Mouse (Mus musculus) heart, adult 18-20 months (tissue): Measurements from ENCODE around the gene Gm47791. TPM values are rescaled to one million over a fixed set of nuclear protein-coding genes. Genes with fewer than 3 reads are reported as not detected.

Experiments
- DNase-seq, 2 experiments: peaks; one replicate each; pipeline ENCODE4 v3.0.0; 2021 to 2022; ENCODE audit warnings: mixed read lengths in 1 of 2
- total RNA-seq, 2 experiments: library from RNA; stranded (reverse); gene quantifications; 2 replicates each; pipeline ENCODE4 v1.2.3; 2021

The Gm47791 gene
- total RNA-seq, 2 experiments from 2014 or later: not detected

DNA sequence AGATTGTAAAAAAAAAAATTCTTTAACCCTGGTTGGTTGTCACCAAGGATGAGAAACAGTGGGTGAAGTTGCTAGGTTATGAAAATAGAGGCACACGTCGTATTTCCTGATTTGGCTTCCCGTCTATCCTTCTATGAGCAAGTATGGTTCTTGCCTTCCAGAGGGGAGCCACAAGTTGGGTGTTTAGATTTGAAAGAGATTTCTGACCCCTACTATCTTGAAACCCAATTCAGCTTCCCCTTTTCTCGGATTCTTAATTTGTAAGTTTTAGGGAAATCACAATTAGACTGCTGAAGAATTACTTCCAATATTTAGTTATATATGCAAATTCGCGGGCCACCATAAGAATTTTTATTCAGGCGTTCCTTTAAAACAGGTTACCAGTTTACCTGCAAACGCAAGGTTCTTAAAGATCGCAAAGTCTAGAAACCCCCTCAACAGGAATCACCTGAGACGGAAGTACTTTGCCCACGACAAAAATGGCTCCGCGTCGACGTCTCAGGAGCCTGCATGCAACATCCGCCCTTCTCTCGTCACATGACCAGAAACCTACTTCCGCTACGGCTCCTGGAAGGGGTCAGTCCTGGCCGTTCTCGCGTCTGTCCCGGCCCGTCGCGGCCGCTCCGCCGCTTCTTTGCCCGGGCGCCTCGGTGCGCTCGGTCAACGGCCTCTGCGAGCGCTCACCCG is 46.6 kb downstream of the Gm47791 start, which contains the start of gene Mff:
Gene Mff (plus strand): TSS at position 552 of the 687 bp plus-strand sequence.
- peak; percentile 96 to 98 for DNase-seq

Other genes starting within 250 kb of the Gm47791 start
- 1 to 10 TPM; 4.2 to 4.7 TPM for gene Col4a4, start 184.4 kb downstream of the Gm47791 start, total RNA-seq
- gene Col4a3, start 184.3 kb downstream of the Gm47791 start, total RNA-seq: 1 to 10 TPM; 1.1 to 1.5 TPM
- gene Mff, start 46.4 kb downstream of the Gm47791 start, total RNA-seq: 100 to 1,000 TPM; 162 to 180 TPM
- gene Tm4sf20, start 2.8 kb downstream of the Gm47791 start, total RNA-seq: not detected
- 10 to 100 TPM; 27.3 to 27.5 TPM for gene Agfg1, start 68.2 kb upstream of the Gm47791 start, total RNA-seq
- gene A030005L19Rik, start 142.1 kb upstream of the Gm47791 start, total RNA-seq: not detected
- gene A030014E15Rik, start 153.7 kb upstream of the Gm47791 start, total RNA-seq: not detected
- gene Gm6217, start 160.2 kb upstream of the Gm47791 start, total RNA-seq: not detected
- not detected for gene A030003K21Rik, start 172.1 kb upstream of the Gm47791 start, total RNA-seq
- gene Gm7544, start 184.8 kb upstream of the Gm47791 start, total RNA-seq: not detected
- not detected for gene Gm47955, start 189.0 kb upstream of the Gm47791 start, total RNA-seq
- gene Gm47959, start 229.3 kb upstream of the Gm47791 start, total RNA-seq: not detected